8 mouse cellular contexts compared by ENCODE assay signal in the genomic region with DNA sequence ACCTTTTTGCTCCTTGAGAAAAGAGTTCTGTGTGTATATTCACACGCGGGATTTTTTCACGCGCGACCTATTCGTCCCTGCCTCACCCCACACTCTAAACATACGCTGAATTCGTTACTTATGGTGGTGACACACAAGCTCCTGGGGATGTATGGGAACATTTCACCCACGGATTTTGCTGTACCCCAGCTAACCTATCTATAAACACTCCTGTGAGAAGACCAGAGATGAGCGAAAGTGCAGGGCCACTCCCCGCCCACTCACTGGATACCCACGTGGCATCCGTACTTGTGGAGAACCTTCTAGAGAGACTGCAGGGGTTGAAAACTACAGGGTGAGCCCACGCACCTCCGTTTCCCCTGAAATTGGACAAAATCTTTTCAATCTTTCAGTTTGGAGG. TPM values are rescaled to one million over a fixed set of nuclear protein-coding genes. Genes with fewer than 3 reads are reported as not detected.
A peak's percentile ranks its signal among the peaks of the same experiment; 100 is the strongest.
DNase-seq lines count a peak whose midpoint lies in the region; ATAC-seq and TF ChIP-seq lines count a peak whose summit lies in the region.
"Had no signal": no experiment of that assay in that cellular context is flagged by ENCODE, and none has a peak within 500 bp of the region (broad histone marks: within the 10 kb centered on the region; RNA-seq: fewer than 3 reads in every experiment).

No protein-coding gene starts in this region.

- H3K4me3 ChIP-seq in ES-E14 (ENCODE audit: insufficient read depth in 1 of 2, low read depth in 1 of 2, low read length in 2 of 2, poor library complexity in 1 of 2, severe bottlenecking in 1 of 2), result peak overlapping the region; percentile 52 to 60; a peak in 3 of 4 replicates
- H3K4me3 ChIP-seq in heart, postnatal 0 days (ENCODE audit: low read depth, low read length), result peak overlapping the region; percentile 77
- peak overlapping the region; percentile 80 for H3K4me3 ChIP-seq in limb, embryonic 15.5 days
- H3K4me3 ChIP-seq: erythroblast, embryonic 14.5 days had no signal

- H3K27me3 ChIP-seq in heart, postnatal 0 days (ENCODE audit: control insufficient read depth, insufficient read depth, low read length), result 0 out of 2 replicates have a peak, but pooled peaks cover 3% of the 10 kb centered on the region
- 0 out of 2 replicates have a peak, but pooled peaks cover 3% of the 10 kb centered on the region for H3K27me3 ChIP-seq in limb, embryonic 15.5 days

- in situ Hi-C loops in ES-E14 (cut with MboI; ENCODE audit: low sequenced_read_pairs in 2 of 2, unreplicated experiment in 2 of 2), result loop anchor here in 1 of 2 experiments (25.0 kb wide), 1 partner anchor 518 kb away; the partner anchor contains the start of gene Kcna1

- H3K4me2 ChIP-seq in heart, postnatal 0 days (ENCODE audit: low read depth, low read length), result peak overlapping the region; percentile 95
- peak overlapping the region; percentile 93 for H3K4me2 ChIP-seq in limb, embryonic 15.5 days

- peaks cover 0 to 9% of the 10 kb centered on the region in 2 experiments; a peak in 1 of 4 replicates for H3K4me1 ChIP-seq in ES-E14 (ENCODE audit: control insufficient read depth in 2 of 2, insufficient read depth in 2 of 2, low read length in 2 of 2, poor library complexity in 1 of 2)
- peaks cover 27% of the 10 kb centered on the region for H3K4me1 ChIP-seq in heart, postnatal 0 days (ENCODE audit: control insufficient read depth, insufficient read depth)
- peaks cover 48% of the 10 kb centered on the region for H3K4me1 ChIP-seq in limb, embryonic 15.5 days

- H3K27ac ChIP-seq in ES-E14 (ENCODE audit: insufficient read depth, low read depth, low read length, poor library complexity, severe bottlenecking), result no peak overlapping the region
- peak overlapping the region; percentile 83 for H3K27ac ChIP-seq in heart, postnatal 0 days (ENCODE audit: low read depth)
- peak overlapping the region; percentile 97 for H3K27ac ChIP-seq in limb, embryonic 15.5 days

- TF ChIP-seq EP300 in heart, postnatal 0 days (IDR thresholded peaks at IDR 0.05; ENCODE audit: low read depth), result no peak

- no peak for DNase-seq in ES-E14 (ENCODE audit: low read depth, low spot score)
- DNase-seq in adrenal gland, postnatal 36 days, result peak; percentile 51 to 57
- DNase-seq in heart, postnatal 0 days (ENCODE audit: low spot score), result peak; percentile 18
- DNase-seq in neural tube, embryonic 10.5 days (ENCODE audit: extremely low spot score, low spot score), result peak; percentile 37
- no peak for DNase-seq in cerebellum, postnatal 14 days
- DNase-seq in frontal cortex, postnatal 10 days (ENCODE audit: low spot score in 2 of 2), result no peak

- no peak for ATAC-seq in heart, postnatal 0 days (ENCODE audit: insufficient read depth, low read depth)
- no peak for ATAC-seq in limb, embryonic 15.5 days (ENCODE audit: insufficient number of reproducible peaks, low FRiP score, low TSS enrichment, low read depth)

- H3K9me3 ChIP-seq in ES-E14 (ENCODE audit: control insufficient read depth, insufficient read depth, low read depth, low read length), result no peaks in the 10 kb centered on the region
- H3K9me3 ChIP-seq in heart, postnatal 0 days (replicated peaks; ENCODE audit: control insufficient read depth, low read length), result no peaks in the 10 kb centered on the region
- H3K9me3 ChIP-seq in limb, embryonic 15.5 days, result no peaks in the 10 kb centered on the region

- no peak overlapping the region for H3K9ac ChIP-seq in ES-E14 (ENCODE audit: insufficient read depth, low read depth, low read length, poor library complexity, severe bottlenecking)
- H3K9ac ChIP-seq in heart, postnatal 0 days (replicated peaks; ENCODE audit: low read depth, low read length), result peak overlapping the region; percentile 57
- H3K9ac ChIP-seq in limb, embryonic 15.5 days, result peak overlapping the region; percentile 29; the same call in 1 of the 2 replicates

- WGBS in heart, postnatal 0 days, result 4% methylated on average over 15 of the region's 15 CpGs
- under 1% methylated on average over 15 of the region's 15 CpGs for WGBS in limb, embryonic 15.5 days

- H3K36me3 ChIP-seq in ES-E14 (ENCODE audit: control insufficient read depth, insufficient read depth, low read length, poor library complexity, severe bottlenecking), result no peaks in the 10 kb centered on the region
- H3K36me3 ChIP-seq in heart, postnatal 0 days (replicated peaks; ENCODE audit: control insufficient read depth, insufficient read depth, low read length), result no peaks in the 10 kb centered on the region
- no peaks in the 10 kb centered on the region for H3K36me3 ChIP-seq in limb, embryonic 15.5 days

- no peak for TF ChIP-seq CTCF in heart, postnatal 0 days (IDR thresholded peaks at IDR 0.05; ENCODE audit: low read depth)

TF ChIP-seq in ES-E14, 5 proteins besides CTCF, POLR2A, EP300 and RAD21:
- TF ChIP-seq ZNF384 (IDR thresholded peaks at IDR 0.05; ENCODE audit: low read depth, low read length), result no peak
- TF ChIP-seq CHD2 (IDR thresholded peaks at IDR 0.05; ENCODE audit: low read depth, low read length), result no peak
- no peak for TF ChIP-seq HCFC1 (IDR thresholded peaks at IDR 0.05; ENCODE audit: borderline replicate concordance, insufficient read depth, low read length)
- TF ChIP-seq ZC3H11A (IDR thresholded peaks at IDR 0.05; ENCODE audit: borderline replicate concordance, low read depth, low read length), result no peak
- no peak for TF ChIP-seq MAFK (IDR thresholded peaks at IDR 0.05; ENCODE audit: insufficient read depth, low read depth, low read length)

RNA-seq across cellular contexts. Expression of gene Ccnd2, which starts 3.5 kb away (rescaled TPM):
- total RNA-seq in ES-E14 (2012; rRNA removed), result 8.0 and 10.1 TPM in 2 replicates
- 100 to 1,000 TPM; 366 to 550 TPM for total RNA-seq in adrenal gland, postnatal 36 days (2021)
- total RNA-seq in heart, postnatal 0 days (2014; rRNA removed; ENCODE audit: low replicate concordance), result 31.1 and 34.5 TPM in 2 replicates
- 383 and 392 TPM in 2 replicates for polyA plus RNA-seq in heart, postnatal 0 days (2015; fragmentation: Nextera tagmentation; extraction: Ambion mirVana)
- 1,131 and 1,164 TPM in 2 replicates for polyA plus RNA-seq in limb, embryonic 15.5 days (2015; fragmentation: Nextera tagmentation; extraction: Ambion mirVana)

RNA-seq across cellular contexts. Expression of gene Tigar, which starts 46.1 kb away (rescaled TPM):
- 19.7 and 22.9 TPM in 2 replicates for total RNA-seq in ES-E14 (2012; rRNA removed)
- 10 to 100 TPM; 18.4 to 22.3 TPM for total RNA-seq in adrenal gland, postnatal 36 days (2021)
- 9.0 and 21.1 TPM in 2 replicates for total RNA-seq in heart, postnatal 0 days (2014; rRNA removed; ENCODE audit: low replicate concordance)
- polyA plus RNA-seq in heart, postnatal 0 days (2015; fragmentation: Nextera tagmentation; extraction: Ambion mirVana), result 14.4 and 15.6 TPM in 2 replicates
- 2.2 and 2.6 TPM in 2 replicates for polyA plus RNA-seq in limb, embryonic 15.5 days (2015; fragmentation: Nextera tagmentation; extraction: Ambion mirVana)
- polyA plus RNA-seq: erythroblast, embryonic 14.5 days had no signal

Comparison
In these comparisons a context has a peak if more than half of its experiments do, and no peak if none do; other contexts are left out.
1. DNase-seq: peak in adrenal gland, postnatal 36 days (2 of 2), heart, postnatal 0 days (single experiment) and neural tube, embryonic 10.5 days (single experiment); none in ES-E14 (single experiment), cerebellum, postnatal 14 days (0 of 2) and frontal cortex, postnatal 10 days (0 of 2).
2. RNA of gene Ccnd2, which starts 3.5 kb away (total RNA-seq): 366 to 550 TPM in adrenal gland, postnatal 36 days; 31.1 to 34.5 TPM in heart, postnatal 0 days and 8.0 to 10.1 TPM in ES-E14; every median in the first group is over 10 times any median in the second.
3. Peak in every context shown above with its lines, with median percentiles within 50 percentile points of each other: H3K4me3 ChIP-seq.